Mouse (Mus musculus) spleen, postnatal 4 days (tissue): ENCODE results near the gene Gm49425.
A peak's percentile ranks its signal among the peaks of the same experiment; 100 is the strongest.
"Not testable (repeated sequence)": the region's sequence is repeated elsewhere in the genome, so short reads cannot be mapped to it uniquely, and the experiment has no call there.

Source experiments
- DNase-seq, 2 experiments: peaks; one replicate each; pipeline ENCODE4 v3.0.0; 2022; ENCODE audit warnings: low spot score in 2 of 2

Gene Gm49425

DNA sequence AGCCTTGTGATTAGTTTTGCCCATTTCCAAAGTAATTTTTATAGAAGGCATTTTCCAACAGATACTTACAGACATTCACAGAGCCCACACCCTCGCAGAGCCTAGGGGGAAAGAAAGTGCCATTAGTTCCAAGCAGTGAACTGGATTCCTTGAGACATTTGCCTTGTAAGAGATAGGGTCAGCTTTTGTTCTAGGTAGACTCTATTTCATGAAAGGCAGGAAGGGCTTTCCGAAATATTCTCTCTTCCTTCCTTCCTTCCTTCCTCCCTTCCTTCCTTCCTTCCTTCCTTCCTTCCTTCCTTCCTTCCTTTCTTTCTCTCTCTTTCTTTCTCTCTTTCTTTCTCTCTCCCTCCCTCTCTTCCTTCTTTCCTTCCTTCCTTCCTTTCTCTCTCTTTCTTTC is at the start of gene Gm49425:
Gene Gm49425 (minus strand): TSS at position 101 of the 400 bp plus-strand sequence.
- DNase-seq, result not testable (repeated sequence)

- no peak for DNase-seq
Measured at GRCm38 (mm10) chr15:101562850-101563249, 45.8 kb upstream of the Gm49425 start, which contains the start of gene Krt90. TSS of gene Krt90 (minus strand) at chr15:101562950.

DNA sequence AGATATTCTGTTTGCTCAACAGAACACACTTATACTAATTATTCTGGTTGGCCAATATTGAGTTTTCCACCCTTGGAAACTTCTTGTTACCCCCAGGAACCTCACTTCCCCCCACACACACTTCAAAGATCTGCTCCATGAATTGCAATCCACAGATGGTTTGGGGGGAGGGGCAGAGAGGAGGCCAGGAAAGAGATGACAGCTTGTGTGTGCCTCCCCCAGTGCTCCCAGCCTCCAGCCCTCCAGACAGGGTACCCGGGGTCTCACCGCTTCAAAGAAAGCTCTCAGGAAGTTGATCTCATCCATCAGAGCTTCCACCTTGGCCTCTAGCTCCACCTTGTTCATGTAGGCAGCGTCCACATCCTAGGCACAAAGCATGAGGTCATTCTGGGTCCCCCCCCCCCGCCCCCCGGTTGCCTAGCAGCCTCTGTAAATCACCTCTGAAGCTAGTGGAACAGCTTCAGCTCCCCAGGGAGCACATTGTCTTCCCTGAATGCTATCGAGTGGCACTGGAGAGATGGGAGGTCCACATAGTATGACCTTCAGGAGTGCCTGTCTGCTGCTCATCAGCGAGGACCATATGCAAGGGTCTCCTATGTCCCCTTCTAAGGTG is 41.1 kb upstream of the Gm49425 start:
- DNase-seq, result no peak

DNA sequence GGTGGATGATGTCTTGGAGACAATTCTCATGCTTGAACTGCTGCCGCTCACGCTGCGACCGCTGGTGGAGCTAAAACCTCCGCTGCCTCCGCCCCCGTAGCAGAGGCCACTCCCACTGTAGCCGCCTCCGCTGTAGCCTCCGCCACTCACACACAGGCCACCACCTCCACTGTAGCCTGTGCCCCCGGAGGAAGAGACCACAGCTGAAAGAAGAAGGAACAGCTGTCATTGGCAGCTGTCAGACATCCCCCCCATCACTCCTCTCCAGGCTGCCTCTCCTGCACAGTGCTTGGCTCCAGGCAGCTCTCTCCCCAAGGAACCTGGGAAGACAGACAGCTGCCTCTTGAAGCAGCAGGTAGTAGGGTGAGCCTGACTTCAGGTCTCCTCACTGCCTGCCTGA is 36.1 kb upstream of the Gm49425 start:
- DNase-seq, result no peak

DNA sequence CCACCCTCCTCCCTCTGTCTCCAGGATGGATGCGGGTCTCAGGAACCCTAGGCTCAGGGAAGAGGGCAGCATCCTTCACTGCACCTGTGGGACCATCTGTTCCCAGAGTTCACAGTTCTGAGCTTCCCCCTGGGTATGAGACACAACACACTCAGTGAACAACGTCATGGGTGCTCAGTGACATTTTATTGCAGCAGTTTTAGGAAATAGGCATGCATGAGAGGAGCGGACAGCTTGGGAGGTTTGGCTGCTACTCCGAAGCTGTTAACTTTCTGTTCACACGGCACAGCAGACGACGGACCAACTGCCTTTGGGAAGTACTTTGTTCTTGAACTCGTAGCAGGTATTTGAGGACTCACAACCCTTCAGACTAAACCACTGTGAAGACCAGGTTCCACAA is 35.1 kb upstream of the Gm49425 start:
- DNase-seq, result no peak

DNA sequence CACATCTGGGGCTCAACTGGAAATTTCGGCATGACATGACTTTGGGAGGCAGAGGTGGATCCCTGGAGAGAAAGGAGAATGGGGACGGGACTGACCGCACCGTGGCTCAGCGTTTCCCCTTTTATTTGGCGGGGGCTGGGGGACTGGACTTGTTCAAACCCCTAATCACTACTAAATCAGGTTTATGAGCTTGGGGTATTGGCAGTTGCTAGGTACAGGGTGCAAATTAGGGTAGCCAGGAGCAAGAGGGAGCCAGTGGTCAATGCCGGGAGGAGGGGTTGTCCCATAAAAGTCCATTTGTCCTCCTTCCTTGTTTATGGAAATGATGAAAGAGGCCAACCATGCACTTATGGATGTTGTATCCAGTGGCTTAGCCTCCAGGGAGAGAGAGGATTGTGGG is 33.5 kb upstream of the Gm49425 start, which contains the start of gene Krt82:
Gene Krt82 (minus strand): TSS at position 101 of the 400 bp plus-strand sequence.
- DNase-seq, result no peak

GRCm38 (mm10) chr15:101544478-101544877 is 27.4 kb upstream of the Gm49425 start:
- DNase-seq, result no peak

GRCm38 (mm10) chr15:101542543-101542942 is 25.5 kb upstream of the Gm49425 start:
- DNase-seq, result no peak

DNA sequence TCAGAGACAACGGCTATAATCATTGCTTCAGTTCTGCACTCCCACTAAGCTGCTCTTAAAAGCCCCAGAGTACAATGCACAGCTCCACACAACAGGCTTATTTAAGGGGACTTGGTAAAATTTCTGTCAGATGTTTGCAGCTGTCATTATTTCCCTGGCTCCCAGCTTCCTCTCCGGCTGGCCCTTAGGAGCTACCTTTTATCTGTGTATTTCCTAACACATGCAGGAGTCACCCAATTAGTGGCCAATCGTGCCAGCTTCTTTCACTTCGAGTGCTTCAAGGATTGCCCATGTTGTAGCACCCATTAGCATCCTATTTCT is 21.5 kb upstream of the Gm49425 start:
- no peak for DNase-seq

GRCm38 (mm10) chr15:101537864-101538579 is 21.0 kb upstream of the Gm49425 start:
- no peak for DNase-seq

DNA sequence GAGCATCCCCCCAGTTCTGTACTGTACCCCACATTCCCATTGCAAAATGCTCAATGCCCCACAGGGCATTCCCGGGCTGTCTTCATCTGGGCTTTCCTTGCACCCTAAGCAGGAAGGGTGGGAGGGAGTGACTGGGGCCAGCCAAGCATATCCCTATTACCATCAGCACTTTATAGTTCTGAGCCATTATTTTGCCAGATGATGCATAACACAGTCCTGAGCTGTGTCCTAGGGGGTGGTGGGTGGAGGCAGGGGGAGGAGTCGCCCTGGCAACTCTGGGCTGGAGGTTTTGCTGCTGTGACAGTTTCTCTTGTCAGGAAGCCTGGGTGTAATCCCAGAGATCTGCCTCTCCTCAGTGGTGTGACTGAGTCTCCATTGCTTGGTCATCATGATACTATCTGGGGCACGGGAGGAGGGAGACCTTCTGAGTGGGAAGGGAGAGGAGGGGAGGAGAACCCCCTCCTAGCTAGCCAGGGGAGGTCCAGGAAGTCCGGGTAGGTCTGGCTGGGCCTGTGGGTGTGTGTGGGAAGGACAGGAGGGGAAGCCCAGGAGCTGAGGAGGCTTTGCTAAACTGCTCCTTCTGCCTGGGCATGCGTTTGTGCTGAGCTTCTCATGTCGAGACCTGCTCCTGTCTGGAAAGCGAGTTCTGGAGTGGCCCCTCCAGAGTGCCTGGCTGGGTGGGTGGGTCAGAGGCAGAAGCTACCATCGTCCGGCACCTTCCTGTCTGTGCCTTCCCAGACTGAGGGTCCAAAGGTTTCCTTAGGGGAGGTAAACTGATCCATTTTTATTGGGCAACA is 19.2 kb upstream of the Gm49425 start:
- DNase-seq, result no peak

- DNase-seq, result no peak
Measured at GRCm38 (mm10) chr15:101532720-101533119, 15.7 kb upstream of the Gm49425 start, which contains the start of gene Krt84. TSS of gene Krt84 (minus strand) at chr15:101532820.

GRCm38 (mm10) chr15:101522556-101523232 is 5.6 kb upstream of the Gm49425 start:
- no peak for DNase-seq

DNA sequence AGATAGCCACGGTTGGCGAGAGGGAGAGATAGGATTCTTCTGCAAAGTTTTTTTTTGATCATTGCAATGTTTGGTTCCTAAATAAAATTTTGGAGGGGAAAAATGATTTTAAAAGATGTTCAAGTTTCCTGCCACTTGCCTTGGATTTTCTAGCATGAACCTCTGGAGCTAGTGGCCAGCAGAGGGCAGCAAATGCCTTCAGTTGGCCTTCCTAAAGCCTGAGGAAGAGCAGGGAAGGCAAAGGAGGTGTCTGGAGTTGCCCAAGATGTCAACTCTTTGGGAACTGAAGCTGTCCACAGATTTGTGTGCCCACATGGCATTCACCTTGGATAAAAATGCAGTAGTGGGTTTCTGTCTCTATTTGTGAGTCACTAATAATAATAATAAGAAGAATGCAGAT is 2.7 kb upstream of the Gm49425 start:
- DNase-seq, result peak in 1 of 2 experiments; percentile 26

- DNase-seq, result no peak
Measured at GRCm38 (mm10) chr15:101508247-101508646, 8.8 kb downstream of the Gm49425 start.

DNA sequence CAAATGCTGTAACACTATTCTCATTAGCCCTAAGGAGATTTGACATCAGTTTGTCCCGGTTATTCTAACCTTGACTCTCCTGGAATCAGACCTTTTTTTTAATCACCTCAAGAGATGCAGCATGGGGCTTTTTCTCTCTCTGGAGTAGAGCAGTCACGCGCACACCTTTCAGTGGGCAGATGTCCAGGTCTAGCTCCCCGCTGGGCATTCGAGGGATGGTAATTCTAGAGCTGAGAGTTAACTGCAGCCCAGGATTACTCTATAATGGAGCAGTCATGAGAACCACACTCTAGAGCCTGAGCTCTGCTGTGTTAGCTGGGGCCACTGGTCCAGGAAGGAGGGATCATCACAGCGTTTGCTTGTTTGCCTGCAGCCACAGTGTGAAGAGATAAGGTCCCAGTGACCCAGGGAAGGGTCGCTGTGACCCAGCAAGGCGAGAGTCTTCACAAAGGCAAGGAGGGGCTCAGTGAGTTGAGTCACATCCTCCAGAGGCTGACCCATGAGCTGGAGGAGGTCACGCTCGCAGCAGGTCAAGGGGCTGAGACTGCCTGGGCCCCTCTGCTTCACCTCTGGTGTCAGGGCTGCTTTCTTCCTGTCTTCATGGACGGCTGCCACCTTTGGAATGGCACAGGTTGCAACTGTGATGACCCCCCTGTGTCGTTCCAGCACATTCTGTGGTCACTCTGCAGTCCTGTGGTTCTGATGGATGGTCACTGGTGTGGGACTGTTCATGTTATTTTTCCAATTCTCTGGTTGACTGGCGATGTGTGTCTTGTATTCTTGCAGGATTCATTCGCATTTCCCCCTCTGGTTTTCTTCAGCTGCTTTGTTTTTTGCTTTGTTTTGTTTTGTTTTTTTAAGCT is 9.9 kb downstream of the Gm49425 start:
- no peak for DNase-seq

- no peak for DNase-seq
Measured at GRCm38 (mm10) chr15:101497181-101497580, 19.9 kb downstream of the Gm49425 start.

- DNase-seq, result no peak
Measured at GRCm38 (mm10) chr15:101495266-101495665, 21.8 kb downstream of the Gm49425 start.

GRCm38 (mm10) chr15:101494203-101494602 is 22.9 kb downstream of the Gm49425 start:
- no peak for DNase-seq

DNA sequence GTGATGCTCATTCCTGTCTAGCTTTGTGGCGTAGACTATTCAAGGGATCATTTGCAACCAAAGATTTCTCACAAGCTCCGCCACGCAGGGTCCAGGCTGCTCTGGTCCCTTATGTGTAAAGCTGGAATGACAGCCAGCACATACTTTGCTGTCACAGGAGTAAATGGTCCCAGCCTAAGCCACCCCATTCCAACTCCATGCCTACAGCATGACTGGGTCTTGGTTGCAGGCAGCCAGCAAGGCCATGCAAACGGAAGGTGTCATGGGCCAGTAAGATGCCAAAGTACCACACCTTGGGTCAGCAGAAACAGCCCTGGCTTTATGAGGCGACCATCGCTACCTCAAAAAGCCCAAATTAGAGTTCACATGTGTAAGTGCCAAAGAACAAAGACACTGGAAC is 23.3 kb downstream of the Gm49425 start:
- DNase-seq, result no peak

DNA sequence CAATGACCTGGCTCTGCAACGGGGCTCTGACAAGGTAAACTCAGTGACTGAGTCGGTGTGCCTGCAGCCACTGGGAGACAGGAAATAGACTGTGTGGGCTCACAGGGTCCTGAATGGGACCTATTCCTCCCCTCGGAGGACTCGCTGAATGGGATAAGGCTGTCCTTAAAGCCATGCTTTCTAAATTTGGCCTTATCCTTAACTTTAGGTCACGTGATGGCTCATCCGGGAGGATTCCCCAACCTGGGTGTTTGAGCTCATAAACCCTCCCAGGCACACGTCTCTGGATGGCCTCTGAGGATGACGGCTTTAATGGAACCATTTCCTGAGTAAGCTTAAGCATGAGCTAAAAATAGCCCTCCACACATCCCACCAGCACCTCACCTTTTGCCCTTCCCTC is 24.3 kb downstream of the Gm49425 start:
- DNase-seq, result no peak
